Mouse (Mus musculus): ENCODE measurements around the gene Mctp2. TPM values are rescaled to one million over a fixed set of nuclear protein-coding genes. Genes with fewer than 3 reads are reported as not detected.
"Not testable (repeated sequence)": the region's sequence is repeated elsewhere in the genome, so short reads cannot be mapped to it uniquely, and the experiment has no call there.

The Mctp2 gene
- polyA plus RNA-seq, 1 experiment from 2014 or later: 0.13 TPM

GRCm38 (mm10) chr7:72250326-72250725 lies 56.1 kb downstream of the Mctp2 start:
- not testable (repeated sequence) for H3K4me3 ChIP-seq; DNase-seq (ENCODE audit: low spot score); H3K9me3 ChIP-seq; H3K27ac ChIP-seq; H3K27me3 ChIP-seq (ENCODE audit: insufficient read depth, poor library complexity, severe bottlenecking); H3K36me3 ChIP-seq; H3K4me1 ChIP-seq (replicated peaks)
- 94% methylated on average over 9 of the region's 9 CpGs for WGBS

- Histone ChIP-seq H3K27ac (no peak overlapping the region), H3K4me3 (no peak overlapping the region), H3K4me1 (replicated peaks) (no peaks in the 10 kb centered on the region), H3K9me3 (no peaks in the 10 kb centered on the region), H3K36me3 (no peaks in the 10 kb centered on the region), H3K27me3 (ENCODE audit: insufficient read depth, poor library complexity, severe bottlenecking) (no peaks in the 10 kb centered on the region)
- 95% methylated on average over 9 of the region's 9 CpGs for WGBS
- DNase-seq (ENCODE audit: low spot score): no peak
These were observed 65.1 kb downstream of the Mctp2 start for GRCm38 (mm10) chr7:72241269-72241668.

- H3K9me3 ChIP-seq: no peaks in the 10 kb centered on the region
- WGBS: 31% methylated on average over 3 of the region's 3 CpGs
- no peak overlapping the region for H3K4me3 ChIP-seq
- H3K36me3 ChIP-seq: no peaks in the 10 kb centered on the region
- H3K27ac ChIP-seq: no peak overlapping the region
- DNase-seq (ENCODE audit: low spot score): peak; percentile 35
- H3K4me1 ChIP-seq (replicated peaks): no peaks in the 10 kb centered on the region
- H3K27me3 ChIP-seq (ENCODE audit: insufficient read depth, poor library complexity, severe bottlenecking): no peaks in the 10 kb centered on the region
These were observed 66.5 kb downstream of the Mctp2 start for GRCm38 (mm10) chr7:72239782-72240493.

GRCm38 (mm10) chr7:72238575-72238974 lies 67.8 kb downstream of the Mctp2 start:
- no peaks in the 10 kb centered on the region for H3K9me3 ChIP-seq
- H3K4me3 ChIP-seq: no peak overlapping the region
- no peaks in the 10 kb centered on the region for H3K36me3 ChIP-seq
- 56% methylated on average over 4 of the region's 4 CpGs for WGBS
- peak; percentile 71 for DNase-seq (ENCODE audit: low spot score)
- no peaks in the 10 kb centered on the region for H3K27me3 ChIP-seq (ENCODE audit: insufficient read depth, poor library complexity, severe bottlenecking)
- no peak overlapping the region for H3K27ac ChIP-seq
- 0 out of 2 replicates have a peak, but pooled peaks cover 3% of the 10 kb centered on the region for H3K4me1 ChIP-seq (replicated peaks)

GRCm38 (mm10) chr7:72234433-72234998 lies 71.9 kb downstream of the Mctp2 start:
- no peaks in the 10 kb centered on the region for H3K9me3 ChIP-seq
- H3K4me1 ChIP-seq (replicated peaks): peaks cover 25% of the 10 kb centered on the region
- H3K27ac ChIP-seq: no peak overlapping the region
- no peak overlapping the region for H3K4me3 ChIP-seq
- H3K36me3 ChIP-seq: no peaks in the 10 kb centered on the region
- DNase-seq (ENCODE audit: low spot score): no peak
- H3K27me3 ChIP-seq (ENCODE audit: insufficient read depth, poor library complexity, severe bottlenecking): no peaks in the 10 kb centered on the region
- WGBS: 72% methylated on average over 6 of the region's 6 CpGs

DNA sequence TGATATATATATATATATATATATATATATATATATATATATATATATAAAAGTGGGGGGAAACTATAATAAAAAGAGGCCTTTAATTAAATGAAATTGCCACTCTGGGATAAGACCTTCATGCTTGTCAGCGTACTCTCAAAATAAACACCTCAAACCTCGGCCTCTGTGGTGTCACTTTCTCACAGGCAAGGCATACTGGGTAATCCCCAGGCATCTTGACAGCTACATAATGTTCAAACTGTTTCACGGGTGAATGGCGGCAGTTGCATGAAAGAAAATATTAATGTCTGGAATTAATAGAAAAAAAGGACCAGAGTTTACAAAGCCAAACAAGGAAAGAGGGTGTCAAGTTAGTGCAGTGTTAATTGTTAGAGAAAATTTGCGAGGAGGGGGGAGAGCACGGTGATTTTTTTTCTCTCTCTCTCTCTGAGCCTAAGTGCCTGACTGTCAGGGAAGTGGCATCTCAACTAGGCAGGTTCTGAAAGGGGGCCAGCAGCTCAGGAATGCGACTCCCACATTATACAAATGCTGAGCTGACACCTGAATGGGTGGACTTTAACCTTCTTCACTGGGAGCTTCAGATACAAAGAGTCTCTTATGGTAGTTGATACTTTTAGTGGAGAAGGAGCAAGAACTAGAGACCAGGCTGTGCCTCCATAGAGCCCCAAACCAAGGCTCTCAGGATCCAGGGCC lies 75.1 kb downstream of the Mctp2 start:
- peaks cover 32% of the 10 kb centered on the region for H3K4me1 ChIP-seq (replicated peaks)
- H3K27ac ChIP-seq: no peak overlapping the region
- H3K4me3 ChIP-seq: no peak overlapping the region
- H3K27me3 ChIP-seq (ENCODE audit: insufficient read depth, poor library complexity, severe bottlenecking): no peaks in the 10 kb centered on the region
- DNase-seq (ENCODE audit: low spot score): no peak
- H3K9me3 ChIP-seq: no peaks in the 10 kb centered on the region
- 36% methylated on average over 7 of the region's 7 CpGs for WGBS
- no peaks in the 10 kb centered on the region for H3K36me3 ChIP-seq

DNA sequence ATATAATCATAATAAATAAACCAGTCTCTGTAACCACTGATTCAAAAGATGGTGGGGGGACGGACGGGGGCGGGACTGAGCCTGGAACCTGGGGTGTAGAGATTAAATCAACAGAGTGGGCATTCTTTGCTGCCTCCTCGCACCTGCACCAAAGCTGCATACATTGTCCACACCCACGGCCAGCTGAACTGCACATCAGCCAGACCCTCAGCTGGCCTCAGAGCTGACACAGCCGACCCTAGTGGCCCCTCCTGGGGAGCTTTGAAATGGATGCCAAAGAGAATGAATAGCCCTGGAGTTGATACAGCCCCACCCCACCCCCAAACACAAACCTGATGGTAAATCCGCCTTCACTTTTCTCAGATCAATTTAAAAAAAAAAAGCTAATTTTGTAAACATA lies 76.5 kb downstream of the Mctp2 start:
- H3K4me1 ChIP-seq (replicated peaks): peaks cover 32% of the 10 kb centered on the region
- WGBS: 20% methylated on average over 7 of the region's 7 CpGs
- peak; percentile 38 for DNase-seq (ENCODE audit: low spot score)
- no peaks in the 10 kb centered on the region for H3K9me3 ChIP-seq
- no peaks in the 10 kb centered on the region for H3K27me3 ChIP-seq (ENCODE audit: insufficient read depth, poor library complexity, severe bottlenecking)
- H3K4me3 ChIP-seq: no peak overlapping the region
- H3K36me3 ChIP-seq: no peaks in the 10 kb centered on the region
- 0 out of 2 replicates have a peak overlapping the region, but pooled peaks have one; percentile 56 for H3K27ac ChIP-seq

- Histone ChIP-seq H3K9me3 (no peaks in the 10 kb centered on the region), H3K27ac (no peak overlapping the region), H3K4me3 (no peak overlapping the region), H3K4me1 (replicated peaks) (0 out of 2 replicates have a peak, but pooled peaks cover 2% of the 10 kb centered on the region), H3K27me3 (ENCODE audit: insufficient read depth, poor library complexity, severe bottlenecking) (no peaks in the 10 kb centered on the region), H3K36me3 (no peaks in the 10 kb centered on the region)
- WGBS: 72% methylated on average over 5 of the region's 5 CpGs
- DNase-seq (ENCODE audit: low spot score): no peak
These were observed 82.8 kb downstream of the Mctp2 start for GRCm38 (mm10) chr7:72223558-72223957.

DNA sequence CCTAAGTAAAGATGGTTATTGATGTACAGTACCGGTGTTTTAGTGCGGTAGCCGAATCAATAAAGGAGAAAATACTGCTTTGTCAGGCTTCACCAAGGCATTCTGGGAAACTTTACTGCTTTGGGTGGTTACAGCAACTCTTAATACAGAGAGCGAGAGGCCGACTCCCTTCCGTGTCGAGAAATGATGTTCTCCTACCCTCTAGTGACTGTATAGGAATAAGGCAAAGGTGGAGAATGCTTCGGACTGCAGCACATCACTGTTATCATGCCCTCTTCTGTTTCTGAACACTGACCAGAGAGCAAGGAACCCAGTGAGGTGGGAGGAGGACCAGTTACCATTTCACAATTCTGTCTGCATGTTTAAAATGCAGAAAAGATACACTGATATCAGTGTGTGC lies 83.9 kb downstream of the Mctp2 start:
- WGBS: 89% methylated on average over 8 of the region's 8 CpGs
- Histone ChIP-seq H3K9me3 (no peaks in the 10 kb centered on the region), H3K4me3 (no peak overlapping the region), H3K27ac (no peak overlapping the region), H3K4me1 (replicated peaks) (0 out of 2 replicates have a peak, but pooled peaks cover 2% of the 10 kb centered on the region), H3K27me3 (ENCODE audit: insufficient read depth, poor library complexity, severe bottlenecking) (no peaks in the 10 kb centered on the region), H3K36me3 (no peaks in the 10 kb centered on the region)
- DNase-seq (ENCODE audit: low spot score): no peak

- H3K27ac ChIP-seq: no peak overlapping the region
- H3K36me3 ChIP-seq: no peaks in the 10 kb centered on the region
- H3K27me3 ChIP-seq (ENCODE audit: insufficient read depth, poor library complexity, severe bottlenecking): no peaks in the 10 kb centered on the region
- H3K9me3 ChIP-seq: no peaks in the 10 kb centered on the region
- H3K4me1 ChIP-seq (replicated peaks): 0 out of 2 replicates have a peak, but pooled peaks cover 2% of the 10 kb centered on the region
- WGBS: 74% methylated on average over 7 of the region's 7 CpGs
- H3K4me3 ChIP-seq: no peak overlapping the region
- no peak for DNase-seq (ENCODE audit: low spot score)
These were observed 88.4 kb downstream of the Mctp2 start for GRCm38 (mm10) chr7:72218048-72218447.

DNA sequence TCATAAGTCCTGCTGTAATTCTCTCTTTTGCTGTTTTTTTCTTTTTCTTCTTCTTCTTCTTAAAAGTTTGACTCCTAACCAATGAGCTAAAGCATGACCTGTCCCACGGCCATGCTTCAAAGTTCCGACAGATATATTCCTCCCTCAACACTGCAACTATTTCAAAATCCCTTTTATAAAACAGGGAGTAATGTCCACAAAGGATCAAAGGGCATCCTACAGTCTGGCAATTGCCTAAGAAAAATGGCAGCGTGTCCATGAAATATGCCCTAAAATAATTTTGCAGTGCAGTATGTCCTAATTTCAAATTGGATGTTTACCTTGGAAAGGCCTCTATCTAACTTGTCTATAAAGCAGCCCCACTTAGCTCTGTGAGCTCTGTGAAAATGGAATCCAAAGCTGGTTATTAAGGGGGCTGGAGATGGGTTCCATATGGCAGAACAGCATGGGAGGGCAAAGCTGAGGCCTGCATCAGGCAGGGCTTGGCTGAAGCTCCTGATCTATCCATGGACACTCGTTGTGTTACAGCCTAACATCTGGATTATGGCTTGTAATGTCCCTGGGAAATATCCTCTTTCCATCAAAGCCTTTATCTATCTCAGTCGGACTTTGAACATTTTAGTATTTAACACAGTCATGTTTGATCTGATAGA lies 90.7 kb downstream of the Mctp2 start:
- 83% methylated on average over 5 of the region's 5 CpGs for WGBS
- 0 out of 2 replicates have a peak, but pooled peaks cover 2% of the 10 kb centered on the region for H3K4me1 ChIP-seq (replicated peaks)
- H3K27me3 ChIP-seq (ENCODE audit: insufficient read depth, poor library complexity, severe bottlenecking): no peaks in the 10 kb centered on the region
- no peak overlapping the region for H3K27ac ChIP-seq
- no peak overlapping the region for H3K4me3 ChIP-seq
- H3K36me3 ChIP-seq: no peaks in the 10 kb centered on the region
- H3K9me3 ChIP-seq: no peaks in the 10 kb centered on the region
- no peak for DNase-seq (ENCODE audit: low spot score)

GRCm38 (mm10) chr7:72210201-72210600 lies 96.2 kb downstream of the Mctp2 start:
- no peaks in the 10 kb centered on the region for H3K9me3 ChIP-seq
- no peak overlapping the region for H3K27ac ChIP-seq
- WGBS: 88% methylated on average over 5 of the region's 5 CpGs

GRCm38 (mm10) chr7:72209296-72209695 lies 97.1 kb downstream of the Mctp2 start:
- WGBS: 94% methylated on average over 5 of the region's 5 CpGs
- Histone ChIP-seq H3K27me3 (ENCODE audit: insufficient read depth, poor library complexity, severe bottlenecking) (no peaks in the 10 kb centered on the region), H3K4me1 (replicated peaks) (no peaks in the 10 kb centered on the region), H3K27ac (no peak overlapping the region), H3K4me3 (no peak overlapping the region), H3K9me3 (no peaks in the 10 kb centered on the region), H3K36me3 (no peaks in the 10 kb centered on the region)
- no peak for DNase-seq (ENCODE audit: low spot score)

More at GRCm38 (mm10) chr7:72210201-72210600, 96.2 kb downstream of the Mctp2 start:
- DNase-seq (ENCODE audit: low spot score): no peak
- H3K4me1 ChIP-seq (replicated peaks): no peaks in the 10 kb centered on the region
- H3K4me3 ChIP-seq: no peak overlapping the region
- no peaks in the 10 kb centered on the region for H3K36me3 ChIP-seq
- no peaks in the 10 kb centered on the region for H3K27me3 ChIP-seq (ENCODE audit: insufficient read depth, poor library complexity, severe bottlenecking)
